Mouse (Mus musculus): Measurements from ENCODE around the gene Hadha. TPM values are rescaled to one million over a fixed set of nuclear protein-coding genes. Genes with fewer than 3 reads are reported as not detected.

The Hadha gene
- 108 TPM for polyA plus RNA-seq (2014; fragmentation: Illumina TruSeq; extraction: RNeasy Lipid Tissue Mini Kit (QIAGEN cat#74804); ENCODE audit: low read depth, low replicate concordance)

GRCm38 (mm10) chr5:30154474-30155394, at the start of gene Hadha, which contains the start of gene Hadhb:
Hadha (minus strand) TSS chr5:30155162.
Hadhb (plus strand) TSS chr5:30155248.

GRCm38 (mm10) chr5:30105668-30106300, 49.2 kb downstream of the Hadha start, which contains the start of gene 3110082J24Rik:
3110082J24Rik (minus strand) TSS chr5:30106086.

GRCm38 (mm10) chr5:30104841-30105667, 49.9 kb downstream of the Hadha start, which contains the start of gene Garem2:
Garem2 (plus strand) TSS chr5:30105161.

GRCm38 (mm10) chr5:30072825-30073821, 81.8 kb downstream of the Hadha start, which contains the start of gene Tyms:
Tyms (minus strand) TSS chr5:30073617.

Other genes with a start within 250 kb of the Hadha start
- gene Il6, start 142.0 kb downstream of the Hadha start, polyA plus RNA-seq (2014; fragmentation: Illumina TruSeq; extraction: RNeasy Lipid Tissue Mini Kit (QIAGEN cat#74804); ENCODE audit: low read depth, low replicate concordance) = 0.29 TPM
- 11.4 TPM for gene Tyms, start 81.5 kb downstream of the Hadha start, polyA plus RNA-seq (2014; fragmentation: Illumina TruSeq; extraction: RNeasy Lipid Tissue Mini Kit (QIAGEN cat#74804); ENCODE audit: low read depth, low replicate concordance)
- 0.10 TPM for gene Garem2, start 50.0 kb downstream of the Hadha start, polyA plus RNA-seq (2014; fragmentation: Illumina TruSeq; extraction: RNeasy Lipid Tissue Mini Kit (QIAGEN cat#74804); ENCODE audit: low read depth, low replicate concordance)
- gene 3110082J24Rik, start 49.1 kb downstream of the Hadha start, polyA plus RNA-seq (2014; fragmentation: Illumina TruSeq; extraction: RNeasy Lipid Tissue Mini Kit (QIAGEN cat#74804); ENCODE audit: low read depth, low replicate concordance) = not detected
- 137 TPM for gene Hadhb, start 86 bp upstream of the Hadha start, polyA plus RNA-seq (2014; fragmentation: Illumina TruSeq; extraction: RNeasy Lipid Tissue Mini Kit (QIAGEN cat#74804); ENCODE audit: low read depth, low replicate concordance)
- gene Adgrf3, start 50.6 kb upstream of the Hadha start, polyA plus RNA-seq (2014; fragmentation: Illumina TruSeq; extraction: RNeasy Lipid Tissue Mini Kit (QIAGEN cat#74804); ENCODE audit: low read depth, low replicate concordance) = 0.71 TPM
- 13.3 TPM for gene Selenoi, start 77.4 kb upstream of the Hadha start, polyA plus RNA-seq (2014; fragmentation: Illumina TruSeq; extraction: RNeasy Lipid Tissue Mini Kit (QIAGEN cat#74804); ENCODE audit: low read depth, low replicate concordance)
- gene Drc1, start 126.2 kb upstream of the Hadha start, polyA plus RNA-seq (2014; fragmentation: Illumina TruSeq; extraction: RNeasy Lipid Tissue Mini Kit (QIAGEN cat#74804); ENCODE audit: low read depth, low replicate concordance) = 3.7 TPM

Data from adipose tissue, adult 10 weeks (tissue).